Mouse (Mus musculus) gastrocnemius, adult 2 months (tissue): Measurements from ENCODE around the gene Adap2. TPM values are rescaled to one million over a fixed set of nuclear protein-coding genes. Genes with fewer than 3 reads are reported as not detected.
"Not testable (repeated sequence)": the region's sequence is repeated elsewhere in the genome, so short reads cannot be mapped to it uniquely, and the experiment has no call there.

Source experiments
- DNase-seq: peaks from one replicate; pipeline ENCODE4 v3.0.0; 2022
- H3K27ac ChIP-seq: fragments of 200-600 bp; 2 replicates; pipeline ENCODE4 v1.8.1; 2022; ENCODE audit warnings: mild to moderate bottlenecking
- H3K4me3 ChIP-seq: fragments of 200-600 bp; 2 replicates; pipeline ENCODE4 v1.8.1; 2022; ENCODE audit warnings: mild to moderate bottlenecking, moderate library complexity
- CTCF ChIP-seq: fragments of 200-600 bp; IDR thresholded peaks from 2 replicates; pipeline ENCODE4 v1.8.1; 2022; ENCODE audit warnings: antibody characterized with exemption, mild to moderate bottlenecking, moderate library complexity
- intact Hi-C: fragments of 180-260 bp; cut with DNase I; formaldehyde crosslinking; loops from one replicate; pipeline ENCODE4 v1.15.1; 2025
- total RNA-seq, 2 experiments: library from RNA; stranded (reverse); gene quantifications; 2 replicates each; pipeline ENCODE4 v1.2.3; 2021

The Adap2 gene
- total RNA-seq, 2 experiments from 2014 or later, result 4.2 to 4.7 TPM

DNA sequence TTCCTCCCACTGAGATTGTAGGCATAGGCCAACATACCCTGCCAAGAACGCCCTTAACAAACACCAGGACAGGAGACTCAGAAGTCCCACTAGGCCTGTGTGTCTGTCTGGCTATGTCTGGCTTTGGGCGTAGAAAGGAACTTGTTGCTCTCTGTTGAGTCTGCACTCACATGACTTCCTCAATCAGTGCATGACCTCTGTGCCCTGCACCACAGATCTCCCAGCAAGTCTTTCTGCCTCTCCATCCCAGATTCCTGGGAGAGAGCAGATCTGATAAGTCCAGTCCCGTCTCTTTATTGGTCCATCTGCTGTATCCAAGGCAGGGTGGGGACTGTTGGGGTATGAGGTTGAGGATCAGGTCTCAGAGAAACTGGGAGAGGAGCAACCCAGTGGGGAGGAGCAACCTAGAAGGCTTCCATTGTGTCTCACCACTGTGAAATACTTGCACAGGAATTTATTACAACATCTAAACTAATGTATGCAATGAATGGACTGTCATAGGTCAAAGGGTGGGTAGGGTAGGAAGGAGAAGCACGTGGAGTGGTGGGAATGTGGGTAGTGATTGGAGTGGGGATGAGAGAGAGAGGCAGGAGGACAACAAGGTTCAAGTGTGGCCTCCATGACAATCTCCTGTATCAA lies 14.8 kb downstream of the Adap2 start:
- no peak for TF ChIP-seq CTCF
- no peak for DNase-seq
- Histone ChIP-seq H3K4me3 (no peak overlapping the region), H3K27ac (no peak overlapping the region)
- intact Hi-C loops, result no loop called here

DNA sequence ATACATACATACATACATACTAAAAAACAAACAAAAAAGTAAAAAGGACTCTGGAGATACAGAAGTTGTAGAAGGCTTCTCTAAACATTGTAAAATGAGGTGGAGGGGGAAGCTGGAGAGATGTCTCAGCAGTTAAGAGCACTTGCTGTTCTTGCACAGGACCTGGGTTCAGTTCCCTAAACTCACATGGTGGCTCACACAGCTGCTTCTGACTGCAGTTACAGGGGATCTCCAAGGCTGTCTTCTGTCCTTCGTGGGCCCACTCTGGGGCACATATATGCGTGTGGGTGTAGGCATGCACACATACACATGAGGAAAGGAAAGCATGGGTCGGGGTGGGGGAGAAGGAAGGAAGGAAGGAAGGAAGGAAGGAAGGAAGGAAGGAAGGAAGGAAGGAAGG lies 15.7 kb downstream of the Adap2 start:
- TF ChIP-seq CTCF, result no peak
- Histone ChIP-seq H3K4me3 (no peak overlapping the region), H3K27ac (no peak overlapping the region)
- no peak for DNase-seq
- intact Hi-C loops, result no loop called here

DNA sequence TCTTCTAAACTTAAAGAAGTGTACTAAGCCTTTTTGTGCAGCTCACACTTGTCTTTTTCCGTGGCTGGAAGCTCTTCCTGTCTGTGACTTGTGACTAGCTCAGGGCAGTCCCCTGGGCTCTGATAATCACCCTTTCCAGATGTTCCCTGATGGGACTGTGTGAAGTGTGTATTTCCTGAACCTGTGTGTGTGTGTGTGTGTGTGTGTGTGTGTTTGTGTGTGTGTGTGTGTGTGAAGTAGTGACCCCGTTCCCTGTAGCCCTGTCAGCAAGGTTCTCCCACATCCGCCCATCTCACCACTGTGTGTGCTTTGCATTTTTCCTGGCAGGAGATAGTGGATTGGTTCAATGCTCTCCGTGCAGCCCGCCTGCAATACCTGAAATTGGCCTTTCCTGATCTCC lies 16.4 kb downstream of the Adap2 start:
- intact Hi-C loops, result no loop called here
- DNase-seq, result no peak
- no peak overlapping the region for H3K4me3 ChIP-seq
- peak overlapping the region; percentile 48 for H3K27ac ChIP-seq
- TF ChIP-seq CTCF, result no peak

DNA sequence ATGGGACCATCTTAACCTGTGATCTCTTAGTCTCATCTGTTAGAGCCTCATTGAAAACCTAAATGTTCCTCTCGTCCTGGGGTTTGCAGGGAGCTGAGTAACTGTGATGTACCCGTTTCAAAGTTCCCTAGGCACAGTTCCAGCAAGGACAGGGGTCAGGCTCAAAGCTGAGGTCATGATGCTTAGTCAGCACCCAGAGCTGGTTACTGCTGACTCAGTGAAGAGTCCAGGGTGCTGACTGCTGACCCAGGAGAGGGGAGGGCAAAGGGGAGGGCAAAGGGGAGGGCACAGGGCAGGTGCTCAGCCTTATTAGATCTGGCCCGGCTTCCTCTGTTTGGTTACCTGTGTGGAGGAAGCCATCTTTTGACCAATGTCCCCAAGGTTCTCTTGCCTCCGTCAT lies 18.0 kb downstream of the Adap2 start:
- H3K4me3 ChIP-seq, result no peak overlapping the region
- H3K27ac ChIP-seq, result peak overlapping the region; percentile 10; the same call in 1 of the 2 replicates
- intact Hi-C loops, result no loop called here
- DNase-seq, result peak; percentile 44
- no peak for TF ChIP-seq CTCF

DNA sequence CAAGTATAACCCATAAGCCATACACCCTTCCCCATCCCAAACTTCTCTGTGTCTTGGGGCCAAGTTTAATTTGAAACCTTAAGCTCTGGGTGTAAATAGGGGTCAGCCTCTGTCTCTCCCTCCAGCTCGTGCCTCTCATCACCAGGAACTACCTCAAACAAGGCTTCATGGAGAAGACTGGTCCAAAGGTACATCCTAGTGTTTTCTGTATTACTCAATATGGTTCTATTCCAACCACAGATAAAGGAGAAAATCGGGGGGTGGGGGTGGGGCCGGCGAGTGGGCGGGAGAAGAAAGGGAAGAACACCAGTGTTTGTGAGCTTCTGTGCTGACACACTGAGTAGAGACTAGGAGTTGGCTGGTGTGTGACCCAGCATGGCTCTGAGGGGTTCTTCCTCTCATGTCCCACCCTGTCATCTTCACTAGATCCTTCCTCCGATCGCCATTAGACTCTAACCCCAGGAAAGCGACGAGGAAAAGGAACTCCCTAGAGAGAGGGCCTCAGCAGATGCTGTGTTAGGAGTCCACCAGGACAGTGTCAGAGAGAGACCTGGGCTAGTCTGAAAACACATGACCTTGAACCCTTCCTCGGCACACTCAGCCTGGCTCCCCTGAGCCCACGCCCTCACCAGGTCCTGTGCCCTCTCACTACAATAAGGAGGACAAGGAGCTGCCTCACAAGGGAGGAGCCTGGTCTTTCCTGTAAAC lies 20.2 kb downstream of the Adap2 start:
- no peak overlapping the region for H3K4me3 ChIP-seq

DNA sequence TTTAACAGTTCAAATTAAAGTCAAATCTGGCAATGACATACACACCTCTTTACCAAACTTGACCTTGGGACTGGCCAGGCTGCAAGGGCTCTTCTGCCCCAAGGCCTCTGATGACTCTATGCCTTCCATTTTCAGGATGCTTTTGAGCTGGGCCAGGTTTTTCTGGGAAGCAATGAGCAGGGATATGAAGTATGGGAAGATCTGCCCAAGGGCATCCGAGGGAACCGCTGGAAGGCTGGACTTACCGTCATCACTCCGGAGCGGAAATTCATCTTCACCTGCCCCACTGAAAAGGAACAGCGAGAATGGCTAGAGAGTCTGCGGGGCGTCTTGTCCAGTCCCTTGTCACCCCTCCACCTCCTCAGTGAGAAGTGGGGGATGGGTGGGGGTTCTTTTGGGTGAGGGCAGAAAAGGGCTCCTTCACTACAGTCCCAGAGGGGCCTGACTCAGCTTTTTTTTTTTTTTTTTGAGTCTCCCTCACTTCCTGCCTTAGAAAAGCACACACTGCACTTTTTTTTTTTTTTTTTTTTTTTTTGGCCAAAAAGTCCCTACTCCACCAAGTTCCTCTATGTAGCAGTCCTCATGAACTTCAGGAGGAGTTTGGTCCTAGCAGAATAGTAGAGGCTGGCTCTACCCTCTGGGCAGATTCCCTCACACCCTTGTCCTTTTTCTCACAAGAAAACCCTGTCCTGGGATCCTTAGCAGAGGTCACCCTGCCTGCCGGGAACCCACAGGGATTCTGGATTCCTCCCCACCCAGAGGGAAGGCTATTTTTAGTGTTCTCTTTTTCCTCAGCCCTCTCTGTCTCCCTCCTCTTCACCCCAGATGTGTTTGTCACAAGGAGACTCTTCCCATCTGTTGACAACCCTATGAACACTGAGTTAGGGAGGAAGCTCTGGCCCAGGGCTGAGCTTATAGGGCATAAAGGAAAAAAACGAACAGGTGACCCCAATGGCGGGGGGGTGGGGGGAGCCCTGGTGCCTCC lies 23.3 kb downstream of the Adap2 start:
- Histone ChIP-seq H3K4me3 (no peak overlapping the region), H3K27ac (peak overlapping the region; percentile 73)
- TF ChIP-seq CTCF, result no peak
- no peak for DNase-seq
- intact Hi-C loops, result no loop called here

More for the DNA sequence above, 20.2 kb downstream of the Adap2 start:
- intact Hi-C loops, result no loop called here
- H3K27ac ChIP-seq, result 0 out of 2 replicates have a peak overlapping the region, but pooled peaks have one; percentile 20
- DNase-seq, result no peak
- TF ChIP-seq CTCF, result no peak

DNA sequence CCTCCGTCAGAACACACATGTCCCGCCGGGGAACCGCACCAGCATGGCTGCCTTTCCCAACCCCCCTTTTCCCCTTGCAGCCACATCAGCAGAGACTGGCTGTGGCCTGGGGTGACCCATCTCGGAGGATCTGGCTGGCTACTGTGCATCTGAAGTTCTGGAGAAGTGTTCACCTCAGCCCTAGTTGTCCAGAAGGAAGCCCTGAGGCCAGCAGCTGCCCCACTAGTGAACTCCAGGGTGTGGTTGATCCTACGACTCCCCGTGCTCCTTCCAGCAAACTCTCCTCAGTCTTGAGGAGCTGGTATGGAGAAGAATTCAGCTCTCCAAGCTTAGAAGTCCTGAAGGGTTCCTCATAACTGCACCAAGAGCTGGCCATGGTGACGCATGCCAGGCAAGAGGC lies 24.4 kb downstream of the Adap2 start:
- DNase-seq, result no peak
- intact Hi-C loops, result no loop called here
- no peak overlapping the region for H3K4me3 ChIP-seq
- H3K27ac ChIP-seq, result peak overlapping the region; percentile 73
- no peak for TF ChIP-seq CTCF

DNA sequence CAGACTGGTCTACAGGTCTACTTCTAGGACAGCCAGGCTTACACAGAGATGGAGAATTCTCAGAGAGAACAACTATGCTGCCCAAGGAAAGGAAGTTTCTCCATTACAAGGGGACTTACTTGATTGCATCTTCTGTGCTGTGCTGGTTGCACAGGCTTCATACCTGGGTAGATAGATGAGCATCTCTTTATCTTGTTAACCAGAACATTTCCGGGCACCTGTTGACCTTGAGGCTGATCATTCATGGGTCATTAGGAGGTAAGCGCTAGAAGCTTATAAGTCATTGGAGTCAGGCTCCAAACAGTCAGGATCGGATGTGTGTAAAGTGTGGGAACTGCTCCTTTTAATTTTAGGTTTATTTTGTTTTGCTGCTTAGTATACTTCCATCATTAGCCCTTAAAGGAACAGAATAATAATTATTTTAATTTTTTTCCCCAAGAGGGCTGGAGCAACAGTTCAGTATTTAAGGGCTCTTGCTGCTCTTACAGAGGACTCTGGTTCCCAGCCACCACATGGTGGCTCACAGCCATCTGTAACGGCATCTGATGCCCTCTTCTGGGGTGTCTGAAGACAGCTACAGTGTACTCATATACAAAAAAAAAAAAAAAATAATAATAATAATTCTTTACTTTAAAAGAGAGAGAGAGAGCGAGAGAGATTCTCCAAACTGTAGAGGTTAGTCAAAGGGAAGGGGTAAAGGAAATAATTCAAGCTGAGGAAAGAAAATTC lies 27.3 kb downstream of the Adap2 start:
- no peak overlapping the region for H3K27ac ChIP-seq
- intact Hi-C loops, result no loop called here
- TF ChIP-seq CTCF, result 0 out of 2 replicates have a peak, but pooled peaks have one; percentile 9

DNA sequence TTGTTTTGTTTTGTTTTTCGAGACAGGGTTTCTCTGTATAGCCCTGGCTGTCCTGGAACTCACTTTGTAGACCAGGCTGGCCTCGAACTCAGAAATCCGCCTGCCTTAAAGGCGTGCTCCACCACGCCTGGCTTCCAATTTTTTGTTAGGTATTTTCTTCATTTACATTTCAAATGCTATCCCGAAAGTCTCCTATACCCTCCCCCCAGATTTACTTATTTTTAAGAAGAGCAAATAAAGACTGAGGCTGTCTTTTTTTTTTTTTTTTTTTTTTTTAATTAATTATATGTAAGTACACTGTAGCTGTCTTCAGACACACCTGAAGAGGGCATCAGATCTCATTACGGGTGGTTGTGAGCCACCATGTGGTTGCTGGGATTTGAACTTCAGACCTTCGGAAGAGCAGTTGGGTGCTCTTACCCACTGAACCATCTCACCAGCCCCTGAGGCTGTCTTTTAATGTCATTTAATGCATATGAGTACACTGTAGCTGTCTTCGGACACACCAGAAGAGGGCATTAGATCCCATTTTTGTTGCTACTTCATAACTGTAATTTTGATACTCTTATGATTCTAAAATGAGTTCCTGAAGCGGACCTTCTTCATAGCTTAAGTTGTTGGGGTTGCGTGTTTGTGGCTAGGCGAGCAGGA lies 29.3 kb downstream of the Adap2 start:
- H3K4me3 ChIP-seq, result peak overlapping the region; percentile 80
- DNase-seq, intact Hi-C loops: not testable (repeated sequence)
- H3K27ac ChIP-seq, result peak overlapping the region; percentile 97
- TF ChIP-seq CTCF, result peak; percentile 38; the same call in 1 of the 2 replicates

More for the DNA sequence above, 27.3 kb downstream of the Adap2 start:
- H3K4me3 ChIP-seq, result no peak overlapping the region
- no peak for DNase-seq

DNA sequence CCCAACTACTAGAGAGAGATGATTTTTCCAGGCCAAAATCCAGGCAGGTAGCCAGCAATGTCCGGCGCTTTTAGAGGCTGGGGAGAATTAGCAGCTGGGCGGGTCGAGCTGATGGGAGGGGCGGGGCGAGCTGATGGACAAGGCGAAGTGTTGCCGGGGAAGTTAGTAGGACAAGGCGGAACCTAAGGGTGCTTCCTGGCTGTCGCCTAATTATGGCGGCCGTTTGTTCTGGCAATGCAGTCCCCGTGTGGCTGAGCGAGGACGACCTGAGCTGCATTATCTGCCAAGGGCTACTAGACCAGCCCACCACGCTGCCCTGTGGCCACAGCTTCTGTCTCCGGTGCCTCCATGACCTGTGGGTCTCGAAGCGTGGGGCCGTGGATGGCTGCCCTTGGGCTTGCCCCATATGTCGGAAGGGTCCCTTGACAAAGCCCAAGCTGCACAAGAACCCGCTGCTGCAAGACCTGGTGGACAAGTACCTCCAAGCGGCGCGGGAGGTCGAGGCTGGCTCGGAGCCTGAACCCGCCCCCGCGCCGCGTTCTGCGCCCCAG lies 29.9 kb downstream of the Adap2 start, which contains the start of gene Rnf135:
Gene Rnf135 (plus strand): TSS at position 147 of the 551 bp plus-strand sequence.
- intact Hi-C loops, result no loop called here
- peak within 1 kb of the TSS; percentile 80 for H3K4me3 ChIP-seq
- peak; percentile 97 for DNase-seq
- peak within 1 kb of the TSS; percentile 97 for H3K27ac ChIP-seq
- TF ChIP-seq CTCF, result no peak

DNA sequence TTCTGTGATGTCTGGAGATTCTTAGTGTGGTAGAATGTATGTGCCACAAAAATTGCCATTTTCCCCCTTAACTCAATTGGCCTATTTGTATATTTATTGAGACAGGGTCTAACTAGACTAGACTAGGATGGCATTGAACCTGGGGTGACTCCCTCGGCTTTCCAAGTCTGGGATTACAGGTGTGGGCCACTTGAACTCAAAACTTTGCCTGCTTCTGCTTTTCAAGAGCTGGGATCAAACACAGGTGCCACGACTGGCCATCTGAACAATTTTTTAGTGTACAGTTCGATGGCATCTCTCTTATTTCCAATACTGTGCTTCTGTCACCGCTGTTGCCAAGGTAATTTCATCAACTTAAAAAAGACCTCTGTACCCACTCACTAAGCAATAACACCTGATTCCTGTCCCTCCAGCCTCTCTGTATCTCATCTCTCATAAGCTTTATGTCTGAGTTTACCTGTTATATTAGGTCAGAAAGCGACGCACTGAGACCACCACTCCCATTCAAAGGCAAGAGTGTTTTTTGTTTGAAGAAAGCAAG lies 30.7 kb downstream of the Adap2 start:
- H3K4me3 ChIP-seq, result peak overlapping the region; percentile 80
- no peak for TF ChIP-seq CTCF
- intact Hi-C loops, result no loop called here
- peak overlapping the region; percentile 97 for H3K27ac ChIP-seq
- DNase-seq, result no peak

DNA sequence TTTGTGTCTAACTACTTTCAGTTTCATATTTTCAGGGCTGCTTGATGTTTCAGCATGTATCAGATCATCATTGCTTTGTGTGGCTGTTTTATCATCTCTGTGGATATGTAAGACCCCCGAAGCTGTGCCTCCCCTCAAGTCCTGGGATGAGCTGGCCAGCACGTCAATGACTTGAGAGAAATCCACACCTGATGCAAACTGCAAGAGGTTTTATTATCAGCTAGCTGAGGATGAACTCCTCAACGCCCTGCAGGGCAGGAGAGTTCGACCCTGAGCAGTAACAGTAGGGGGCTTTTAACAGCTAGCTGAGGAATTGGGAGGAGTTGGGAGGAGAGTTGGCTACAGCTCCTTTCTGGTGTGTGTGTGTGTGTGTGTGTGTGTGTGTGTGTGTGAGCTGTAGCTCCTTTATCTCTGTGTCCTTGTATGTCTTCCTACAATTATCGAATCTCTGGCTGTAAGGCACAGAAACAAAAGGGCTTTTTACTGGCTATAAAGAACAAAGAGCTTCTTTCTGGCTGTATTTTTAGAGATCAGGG lies 31.6 kb downstream of the Adap2 start:
- DNase-seq, intact Hi-C loops, H3K4me3 ChIP-seq: not testable (repeated sequence)
- 0 out of 2 replicates have a peak overlapping the region, but pooled peaks have one; percentile 97 for H3K27ac ChIP-seq
